Mouse (Mus musculus) left cerebral cortex, adult 2 months (tissue): Measurements from ENCODE around the gene Lrriq3. TPM values are rescaled to one million over a fixed set of nuclear protein-coding genes. Genes with fewer than 3 reads are reported as not detected.
A peak's percentile ranks its signal among the peaks of the same experiment; 100 is the strongest.

Experiments used
- DNase-seq, 2 experiments: peaks; one replicate each; pipeline ENCODE4 v3.0.0; 2021 to 2022; ENCODE audit warnings: low spot score in 2 of 2, mixed read lengths in 1 of 2; ENCODE audit errors: extremely low spot score in 1 of 2
- H3K27ac ChIP-seq: fragments of 200-600 bp; 2 replicates; pipeline ENCODE4 v1.8.1; 2022
- H3K4me3 ChIP-seq: fragments of 200-600 bp; 2 replicates; pipeline ENCODE4 v1.8.1; 2022
- CTCF ChIP-seq: fragments of 200-600 bp; IDR thresholded peaks from 2 replicates; pipeline ENCODE4 v1.8.1; 2022; ENCODE audit warnings: antibody characterized with exemption, mild to moderate bottlenecking, moderate library complexity
- intact Hi-C: fragments of 180-260 bp; cut with DNase I; formaldehyde crosslinking; loops from one replicate; pipeline ENCODE4 v1.15.1; 2025
- total RNA-seq, 2 experiments: library from RNA; stranded (reverse); gene quantifications; 2 replicates each; pipeline ENCODE4 v1.2.3; 2021

Lrriq3 gene
- total RNA-seq, 2 experiments from 2014 or later, result 0.47 to 0.57 TPM

GRCm38 (mm10) chr3:155137737-155138136 is 44.5 kb downstream of the Lrriq3 start:
- Histone ChIP-seq H3K4me3 (no peak overlapping the region), H3K27ac (no peak overlapping the region)
- DNase-seq, result no peak
- TF ChIP-seq CTCF, result no peak
- intact Hi-C loops, result no loop called here

- no peak for DNase-seq
- TF ChIP-seq CTCF, result no peak
- Histone ChIP-seq H3K4me3 (no peak overlapping the region), H3K27ac (no peak overlapping the region)
- intact Hi-C loops, result no loop called here
These were observed 47.8 kb downstream of the Lrriq3 start for GRCm38 (mm10) chr3:155141047-155141446.

DNA sequence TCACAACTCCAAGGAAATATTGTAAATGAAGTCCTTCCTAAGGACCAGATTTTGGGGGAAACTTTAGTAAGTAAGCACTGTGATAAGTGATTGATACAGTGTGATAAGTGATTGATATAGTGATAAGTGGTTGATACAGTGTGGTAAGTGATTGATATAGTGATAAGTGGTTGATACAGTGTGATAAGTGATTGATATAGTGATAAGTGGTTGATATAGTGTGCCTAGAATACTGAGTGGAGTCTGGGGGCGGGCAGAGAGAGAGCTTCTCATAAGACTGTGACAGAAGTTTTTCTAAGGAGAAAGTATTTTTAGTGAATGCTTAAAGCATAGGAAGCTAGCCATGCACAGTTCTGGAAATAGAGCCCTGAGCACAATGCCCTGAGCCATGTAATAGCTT is 51.1 kb downstream of the Lrriq3 start:
- H3K27ac ChIP-seq, result no peak overlapping the region
- H3K4me3 ChIP-seq, result no peak overlapping the region
- intact Hi-C loops, result no loop called here
- no peak for TF ChIP-seq CTCF
- no peak for DNase-seq

- intact Hi-C loops, result no loop called here
These were observed 68.6 kb downstream of the Lrriq3 start for GRCm38 (mm10) chr3:155161842-155162241.

GRCm38 (mm10) chr3:155180303-155180902 is 87.2 kb downstream of the Lrriq3 start:
- DNase-seq, result no peak
- intact Hi-C loops, result no loop called here
- H3K4me3 ChIP-seq, result no peak overlapping the region
- H3K27ac ChIP-seq, result no peak overlapping the region
- TF ChIP-seq CTCF, result no peak

More at GRCm38 (mm10) chr3:155161842-155162241, 68.6 kb downstream of the Lrriq3 start:
- TF ChIP-seq CTCF, result no peak
- Histone ChIP-seq H3K27ac (no peak overlapping the region), H3K4me3 (no peak overlapping the region)
- DNase-seq, result no peak

DNA sequence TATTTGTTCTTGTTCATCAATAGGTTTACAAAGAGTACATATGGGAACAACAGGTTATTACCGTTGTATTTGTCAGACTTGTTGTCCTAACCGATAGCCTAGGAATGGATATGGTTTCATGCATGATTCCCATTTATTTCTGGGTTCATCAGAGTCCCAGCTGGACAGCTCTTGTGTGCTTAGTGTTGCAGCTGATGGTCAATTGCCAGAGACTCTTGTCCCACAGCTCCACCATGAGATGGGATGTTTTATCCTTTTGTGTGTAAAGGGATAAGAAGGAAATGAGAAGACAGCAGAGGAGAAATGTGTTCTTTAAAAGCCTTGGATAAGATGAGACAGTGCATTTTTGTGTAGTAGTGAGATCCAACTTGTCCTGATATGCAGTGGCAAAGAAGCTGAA is 93.2 kb downstream of the Lrriq3 start:
- Histone ChIP-seq H3K27ac (no peak overlapping the region), H3K4me3 (no peak overlapping the region)
- intact Hi-C loops, result no loop called here
- no peak for TF ChIP-seq CTCF
- DNase-seq, result no peak

GRCm38 (mm10) chr3:155188857-155189256 is 95.6 kb downstream of the Lrriq3 start:
- Histone ChIP-seq H3K27ac (no peak overlapping the region), H3K4me3 (no peak overlapping the region)
- no peak for TF ChIP-seq CTCF
- intact Hi-C loops, result no loop called here
- DNase-seq, result no peak

- intact Hi-C loops, result loop anchor here (5.0 kb wide), 1 partner anchor 1327 kb away; the partner anchor contains the start of gene Negr1
- TF ChIP-seq CTCF, result peak; percentile 69
- no peak overlapping the region for H3K27ac ChIP-seq
- DNase-seq, result no peak
- H3K4me3 ChIP-seq, result no peak overlapping the region
These were observed 141.7 kb downstream of the Lrriq3 start for GRCm38 (mm10) chr3:155234919-155235318.

DNA sequence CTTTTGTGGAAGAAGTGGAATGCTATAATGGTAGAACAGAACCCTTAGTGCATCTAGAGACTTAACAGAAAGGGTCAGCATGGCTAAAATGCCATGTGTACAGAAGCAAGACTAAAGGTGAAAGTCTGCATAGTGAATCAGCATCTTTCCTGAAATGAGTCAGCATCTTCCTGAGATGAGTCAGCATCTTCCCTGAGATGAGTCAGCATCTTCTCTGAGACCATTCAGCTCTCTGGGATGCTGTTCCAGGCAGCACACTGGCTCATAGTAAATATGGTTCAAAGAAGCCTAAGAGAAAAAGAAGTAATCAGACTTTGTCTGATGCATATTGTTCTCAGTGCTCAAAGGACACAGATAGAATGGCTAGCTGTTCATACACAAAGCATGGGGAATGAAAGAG is 142.3 kb downstream of the Lrriq3 start:
- intact Hi-C loops, result loop anchor here (5.0 kb wide), 1 partner anchor 1327 kb away; the partner anchor contains the start of gene Negr1
- H3K27ac ChIP-seq, result no peak overlapping the region
- DNase-seq, result no peak
- H3K4me3 ChIP-seq, result no peak overlapping the region
- TF ChIP-seq CTCF, result no peak

Other genes starting within 250 kb of the Lrriq3 start
- under 1 TPM; 0.54 TPM for gene Tnni3k, start 38.0 kb upstream of the Lrriq3 start, total RNA-seq
- 10 to 100 TPM; 27.0 to 27.2 TPM for gene Fpgt, start within 50 bp of the Lrriq3 start, total RNA-seq